Mouse (Mus musculus): Measurements from ENCODE around the gene Pdxp. TPM values are rescaled to one million over a fixed set of nuclear protein-coding genes. Genes with fewer than 3 reads are reported as not detected.

The Pdxp gene
- total and polyA plus RNA-seq, 3 experiments, result 2.8 to 9.8 (median 5.4) TPM

- Histone ChIP-seq H3K27me3 (replicated peaks) (no peaks in the 10 kb centered on the region), H3K4me3 (replicated peaks in 1 of 3; ENCODE audit: low read depth in 2 of 3, low read length in 2 of 3, poor library complexity in 1 of 3) (no peak overlapping the region), H3K27ac (ENCODE audit: insufficient read depth, low read depth) (no peak overlapping the region), H3K36me3 (replicated peaks in 1 of 2; ENCODE audit: control insufficient read depth in 1 of 2, insufficient read depth in 1 of 2, low read length in 1 of 2) (peaks cover 53 to 94% of the 10 kb centered on the region in 2 experiments), H3K4me2 (ENCODE audit: insufficient read depth, low read depth, poor library complexity, severe bottlenecking) (no peak overlapping the region), H3K79me2 (replicated peaks; ENCODE audit: control insufficient read depth, extremely low read depth, insufficient read depth, poor library complexity, severe bottlenecking) (no peaks in the 10 kb centered on the region), H3K9me3 (replicated peaks; ENCODE audit: low read length) (peaks cover 8% of the 10 kb centered on the region), H3K4me1 (ENCODE audit: control insufficient read depth in 1 of 2, insufficient read depth in 2 of 2) (peaks cover 7 to 13% of the 10 kb centered on the region in 2 experiments; a peak in 3 of 4 replicates), H3K9ac (ENCODE audit: insufficient read depth, low read depth) (no peak overlapping the region)
- no peak for TF ChIP-seq NELFE (IDR thresholded peaks at IDR 0.05; ENCODE audit: low read depth, low read length)
- peak; percentile 44 for TF ChIP-seq RAD21 (IDR thresholded peaks at IDR 0.05; ENCODE audit: low read depth, low read length)
- peak; percentile 49 for TF ChIP-seq SMC3 (IDR thresholded peaks at IDR 0.05; ENCODE audit: low read depth, low read length)
- peak in 1 of 2 experiments; percentile 67; a peak in 2 of 4 replicates for TF ChIP-seq CTCF (conservative IDR thresholded peaks at IDR 0.05 in 1 of 2, IDR thresholded peaks at IDR 0.05 in 1 of 2; ENCODE audit: low read depth in 2 of 2, low read length in 2 of 2)
- dilution Hi-C loops (cut with MboI; ENCODE audit: extremely low pct_ligation_motif_present, extremely low pct_unique_long_range_greater_than_20kb, low sequenced_read_pairs) (no loop called here), in situ Hi-C loops (cut with MboI; ENCODE audit: low pct_ligation_motif_present, low pct_unique_long_range_greater_than_20kb, low sequenced_read_pairs) (loop anchor here (25.0 kb wide), 1 partner anchor 425 kb away; the partner anchor contains the start of genes Maff and Pla2g6)
- no peak for DNase-seq (ENCODE audit: extremely low read depth)
Measured at GRCm38 (mm10) chr15:78912040-78912439, 1.7 kb upstream of the Pdxp start.

GRCm38 (mm10) chr15:78914091-78914822, 538 bp downstream of the Pdxp start:
- Histone ChIP-seq H3K27ac (ENCODE audit: insufficient read depth, low read depth) (no peak overlapping the region), H3K36me3 (replicated peaks in 1 of 2; ENCODE audit: control insufficient read depth in 1 of 2, insufficient read depth in 1 of 2, low read length in 1 of 2) (peaks cover 35 to 88% of the 10 kb centered on the region in 2 experiments), H3K79me2 (replicated peaks; ENCODE audit: control insufficient read depth, extremely low read depth, insufficient read depth, poor library complexity, severe bottlenecking) (no peaks in the 10 kb centered on the region), H3K4me1 (ENCODE audit: control insufficient read depth in 1 of 2, insufficient read depth in 2 of 2) (peaks cover 7 to 15% of the 10 kb centered on the region in 2 experiments; a peak in 3 of 4 replicates), H3K9ac (ENCODE audit: insufficient read depth, low read depth) (peak overlapping the region; percentile 11; the same call in 1 of the 2 replicates), H3K9me3 (replicated peaks; ENCODE audit: low read length) (peaks cover 8% of the 10 kb centered on the region), H3K4me3 (replicated peaks in 1 of 3; ENCODE audit: low read depth in 2 of 3, low read length in 2 of 3, poor library complexity in 1 of 3) (peak overlapping the region; percentile 3 to 75 (median 41)), H3K4me2 (ENCODE audit: insufficient read depth, low read depth, poor library complexity, severe bottlenecking) (peak overlapping the region; percentile 67), H3K27me3 (replicated peaks) (no peaks in the 10 kb centered on the region)
- dilution Hi-C loops (cut with MboI; ENCODE audit: extremely low pct_ligation_motif_present, extremely low pct_unique_long_range_greater_than_20kb, low sequenced_read_pairs), result no loop called here
- DNase-seq (ENCODE audit: extremely low read depth), result no peak
- in situ Hi-C loops (cut with MboI; ENCODE audit: low pct_ligation_motif_present, low pct_unique_long_range_greater_than_20kb, low sequenced_read_pairs), result loop anchor here (25.0 kb wide), 1 partner anchor 423 kb away; the partner anchor contains the start of genes Maff and Pla2g6
- TF ChIP-seq SIN3A (IDR thresholded peaks at IDR 0.05; ENCODE audit: low read length) (no peak), RCOR1 (conservative IDR thresholded peaks at IDR 0.05; ENCODE audit: low read depth, low read length) (no peak), TCF12 (IDR thresholded peaks at IDR 0.05; ENCODE audit: low read depth, low read length) (no peak), NRF1 (IDR thresholded peaks at IDR 0.05; ENCODE audit: low read depth, low read length) (peak; percentile 71), MXI1 (IDR thresholded peaks at IDR 0.05; ENCODE audit: low read depth, low read length) (no peak), CHD2 (IDR thresholded peaks at IDR 0.05; ENCODE audit: low read length) (no peak), UBTF (IDR thresholded peaks at IDR 0.05; ENCODE audit: low read depth, low read length) (no peak), MAX (IDR thresholded peaks at IDR 0.05; ENCODE audit: low read length) (no peak), RAD21 (IDR thresholded peaks at IDR 0.05; ENCODE audit: low read depth, low read length) (no peak), ELF1 (IDR thresholded peaks at IDR 0.05; ENCODE audit: low read depth, low read length) (no peak), EP300 (IDR thresholded peaks at IDR 0.05; ENCODE audit: low read length) (no peak), ZKSCAN1 (IDR thresholded peaks at IDR 0.05; ENCODE audit: borderline replicate concordance, low read depth, low read length) (no peak), JUND (conservative IDR thresholded peaks at IDR 0.05; ENCODE audit: low read depth, low read length) (no peak), CTCF (conservative IDR thresholded peaks at IDR 0.05 in 1 of 2, IDR thresholded peaks at IDR 0.05 in 1 of 2; ENCODE audit: low read depth in 2 of 2, low read length in 2 of 2) (no peak), USF1 (IDR thresholded peaks at IDR 0.05; ENCODE audit: low read depth, low read length) (no peak), JUN (IDR thresholded peaks at IDR 0.05; ENCODE audit: insufficient read depth, low read depth, low read length) (no peak), BHLHE40 (IDR thresholded peaks at IDR 0.05; ENCODE audit: low read depth, low read length) (0 out of 2 replicates have a peak, but pooled peaks have one; percentile 14), ZC3H11A (IDR thresholded peaks at IDR 0.05; ENCODE audit: low read depth, low read length) (no peak)
